In the genomic region with DNA sequence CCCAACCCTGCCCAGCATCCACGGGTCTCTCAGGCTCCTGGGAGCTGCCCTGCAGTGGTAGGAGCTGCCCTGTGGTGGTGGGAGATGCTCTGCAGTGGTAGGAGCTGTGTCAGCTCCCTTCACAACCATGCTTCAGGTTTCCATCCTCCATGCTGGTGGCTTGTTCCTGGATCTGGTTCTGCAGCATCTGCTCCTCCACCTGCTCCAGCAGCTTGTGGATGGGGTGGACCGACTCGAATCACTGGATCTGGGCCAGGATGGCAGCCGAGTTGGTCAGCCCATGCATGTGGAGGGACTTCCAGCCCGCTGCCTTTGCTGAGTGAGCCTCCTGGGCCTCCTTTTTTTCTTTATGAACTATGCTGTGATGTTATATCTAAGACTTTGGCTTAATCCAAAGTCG, we compare ENCODE assay signal across 18 mouse cellular contexts. TPM values are rescaled to one million over a fixed set of nuclear protein-coding genes. Genes with fewer than 3 reads are reported as not detected.
DNase-seq lines count a peak whose midpoint lies in the region; ATAC-seq and TF ChIP-seq lines count a peak whose summit lies in the region.
"Had no signal": no experiment of that assay in that cellular context is flagged by ENCODE, and none has a peak within 500 bp of the region (broad histone marks: within the 10 kb centered on the region; RNA-seq: fewer than 3 reads in every experiment).

No protein-coding gene starts in this region.

- DNase-seq in hindbrain, postnatal 0 days (ENCODE audit: low spot score) = peak; percentile 74
- peak; percentile 99 for DNase-seq in brain, adult 2 months (ENCODE audit: low read depth, low spot score)
- DNase-seq in cerebellum, adult 2 months = peak; percentile 92 to 96
- DNase-seq in layer of hippocampus, adult 2 months (ENCODE audit: low spot score in 2 of 2) = peak; percentile 53 to 70
- DNase-seq in testis, postnatal 14 days (ENCODE audit: low spot score) = no peak
- no peak for DNase-seq in frontal cortex, postnatal 14 days (ENCODE audit: low spot score in 2 of 2)
- no peak for DNase-seq in B cell, adult 2 months
- DNase-seq: adrenal gland, postnatal 14 days; heart, adult 18-20 months; lung, postnatal 4 days; thymus, adult 18-20 months had no signal

- 0 out of 2 replicates have a peak, but pooled peaks have one; percentile 24 for TF ChIP-seq POLR2A in cerebellum, adult 2 months (IDR thresholded peaks at IDR 0.05; ENCODE audit: borderline replicate concordance, insufficient read depth, low read length)

- TF ChIP-seq CTCF in hindbrain, postnatal 0 days (IDR thresholded peaks at IDR 0.05; ENCODE audit: low read depth) = no peak
- no peak for TF ChIP-seq CTCF in cerebellum, adult 2 months (IDR thresholded peaks at IDR 0.05; ENCODE audit: borderline replicate concordance, insufficient read depth, low read depth, low read length)
- no peak for TF ChIP-seq CTCF in layer of hippocampus, adult 2 months (conservative IDR thresholded peaks at IDR 0.05)

- no peaks in the 10 kb centered on the region for H3K36me3 ChIP-seq in hindbrain, postnatal 0 days (ENCODE audit: insufficient read depth, low read length)
- H3K36me3 ChIP-seq in hindbrain, embryonic 12.5 days = no peaks in the 10 kb centered on the region
- H3K36me3 ChIP-seq: embryonic facial prominence, embryonic 13.5 days; forebrain, embryonic 12.5 days; kidney, embryonic 15.5 days; midbrain, embryonic 15.5 days; neural tube, embryonic 13.5 days had no signal

- H3K4me2 ChIP-seq in hindbrain, postnatal 0 days (ENCODE audit: low read depth, low read length) = no peak overlapping the region
- H3K4me2 ChIP-seq in hindbrain, embryonic 12.5 days (replicated peaks) = no peak overlapping the region
- H3K4me2 ChIP-seq: embryonic facial prominence, embryonic 13.5 days; forebrain, embryonic 12.5 days; kidney, embryonic 15.5 days; midbrain, embryonic 15.5 days; neural tube, embryonic 13.5 days had no signal

- H3K27ac ChIP-seq in hindbrain, postnatal 0 days = no peak overlapping the region; the same call in 1 of the 2 replicates
- no peak overlapping the region for H3K27ac ChIP-seq in hindbrain, embryonic 12.5 days
- H3K27ac ChIP-seq in cerebellum, adult 2 months (ENCODE audit: insufficient read depth, low read length) = peak overlapping the region; percentile 94
- H3K27ac ChIP-seq in layer of hippocampus, adult 2 months = peak overlapping the region; percentile 74
- H3K27ac ChIP-seq: embryonic facial prominence, embryonic 13.5 days; forebrain, embryonic 12.5 days; kidney, embryonic 15.5 days; liver, embryonic 14.5 days; midbrain, embryonic 15.5 days; neural tube, embryonic 13.5 days had no signal

- H3K9me3 ChIP-seq in hindbrain, postnatal 0 days (ENCODE audit: low read length) = no peaks in the 10 kb centered on the region
- no peaks in the 10 kb centered on the region for H3K9me3 ChIP-seq in hindbrain, embryonic 12.5 days (replicated peaks)
- H3K9me3 ChIP-seq: embryonic facial prominence, embryonic 13.5 days; forebrain, embryonic 12.5 days; kidney, embryonic 15.5 days; midbrain, embryonic 15.5 days; neural tube, embryonic 13.5 days had no signal

- H3K27me3 ChIP-seq in hindbrain, postnatal 0 days (ENCODE audit: insufficient read depth, low read length) = no peaks in the 10 kb centered on the region
- no peaks in the 10 kb centered on the region for H3K27me3 ChIP-seq in hindbrain, embryonic 12.5 days
- H3K27me3 ChIP-seq in cerebellum, adult 2 months (ENCODE audit: control insufficient read depth, insufficient read depth, low read length) = no peaks in the 10 kb centered on the region
- H3K27me3 ChIP-seq: embryonic facial prominence, embryonic 13.5 days; forebrain, embryonic 12.5 days; kidney, embryonic 15.5 days; midbrain, embryonic 15.5 days; neural tube, embryonic 13.5 days had no signal

- H3K4me3 ChIP-seq in hindbrain, postnatal 0 days (ENCODE audit: low read length) = no peak overlapping the region
- H3K4me3 ChIP-seq in hindbrain, embryonic 12.5 days = no peak overlapping the region
- no peak overlapping the region for H3K4me3 ChIP-seq in cerebellum, adult 2 months (replicated peaks; ENCODE audit: insufficient read depth, low read depth, low read length)
- no peak overlapping the region for H3K4me3 ChIP-seq in layer of hippocampus, adult 2 months
- H3K4me3 ChIP-seq: embryonic facial prominence, embryonic 13.5 days; forebrain, embryonic 12.5 days; kidney, embryonic 15.5 days; midbrain, embryonic 15.5 days; neural tube, embryonic 13.5 days had no signal

- peak; percentile 27; the same call in 1 of the 2 replicates for ATAC-seq in hindbrain, postnatal 0 days
- ATAC-seq in hindbrain, embryonic 12.5 days (ENCODE audit: low FRiP score) = no peak
- ATAC-seq: midbrain, embryonic 15.5 days had no signal

- H3K4me1 ChIP-seq in hindbrain, postnatal 0 days (ENCODE audit: insufficient read depth, low read length) = no peaks in the 10 kb centered on the region
- no peaks in the 10 kb centered on the region for H3K4me1 ChIP-seq in hindbrain, embryonic 12.5 days
- H3K4me1 ChIP-seq in cerebellum, adult 2 months (ENCODE audit: control insufficient read depth, insufficient read depth, low read length) = peaks cover 14% of the 10 kb centered on the region
- H3K4me1 ChIP-seq: embryonic facial prominence, embryonic 13.5 days; forebrain, embryonic 12.5 days; kidney, embryonic 15.5 days; midbrain, embryonic 15.5 days; neural tube, embryonic 13.5 days had no signal

- no peak overlapping the region for H3K9ac ChIP-seq in hindbrain, postnatal 0 days (replicated peaks; ENCODE audit: low read length)
- no peak overlapping the region for H3K9ac ChIP-seq in hindbrain, embryonic 12.5 days
- H3K9ac ChIP-seq: embryonic facial prominence, embryonic 13.5 days; forebrain, embryonic 12.5 days; kidney, embryonic 15.5 days; liver, embryonic 14.5 days; midbrain, embryonic 15.5 days; neural tube, embryonic 13.5 days had no signal

- WGBS in hindbrain, postnatal 0 days = 56% methylated on average over 6 of the region's 6 CpGs
- 83% methylated on average over 6 of the region's 6 CpGs for WGBS in hindbrain, embryonic 12.5 days
- 10% methylated on average over 6 of the region's 6 CpGs for WGBS in cerebellum, adult 2 months

RNA-seq across cellular contexts. Expression of a gene that starts 13.5 kb away (rescaled TPM):
- total RNA-seq in hindbrain, postnatal 0 days (2014; rRNA removed) = 1.0 and 2.1 TPM in 2 replicates
- polyA plus RNA-seq in hindbrain, postnatal 0 days (2015; fragmentation: Nextera tagmentation; extraction: Ambion mirVana) = 1.2 and 1.5 TPM in 2 replicates
- polyA plus RNA-seq in hindbrain, embryonic 12.5 days (2016; fragmentation: Nextera tagmentation; extraction: Ambion mirVana) = 6.1 and 7.6 TPM in 2 replicates
- 1.1 TPM in 2 replicates for polyA plus RNA-seq in cerebellum, adult 2 months (2012; rRNA removed)
- total RNA-seq in layer of hippocampus, adult 2 months (2021) = 10 to 100 TPM; 17.9 to 18.6 TPM

RNA-seq across cellular contexts. Expression of a gene that starts 19.0 kb away (rescaled TPM):
- 19.2 and 22.9 TPM in 2 replicates for total RNA-seq in hindbrain, postnatal 0 days (2014; rRNA removed)
- polyA plus RNA-seq in hindbrain, postnatal 0 days (2015; fragmentation: Nextera tagmentation; extraction: Ambion mirVana) = 24.8 and 29.7 TPM in 2 replicates
- 49.0 and 50.1 TPM in 2 replicates for polyA plus RNA-seq in hindbrain, embryonic 12.5 days (2016; fragmentation: Nextera tagmentation; extraction: Ambion mirVana)
- polyA plus RNA-seq in cerebellum, adult 2 months (2012; rRNA removed) = 32.5 and 34.0 TPM in 2 replicates
- 10 to 100 TPM; 46.7 to 51.5 TPM for total RNA-seq in layer of hippocampus, adult 2 months (2021)

RNA-seq across cellular contexts. Expression of a gene that starts 47.3 kb away (rescaled TPM):
- 58.9 and 63.9 TPM in 2 replicates for total RNA-seq in hindbrain, postnatal 0 days (2014; rRNA removed)
- polyA plus RNA-seq in hindbrain, postnatal 0 days (2015; fragmentation: Nextera tagmentation; extraction: Ambion mirVana) = 120 and 126 TPM in 2 replicates
- 247 and 255 TPM in 2 replicates for polyA plus RNA-seq in hindbrain, embryonic 12.5 days (2016; fragmentation: Nextera tagmentation; extraction: Ambion mirVana)
- 59.1 and 59.6 TPM in 2 replicates for polyA plus RNA-seq in cerebellum, adult 2 months (2012; rRNA removed)
- 10 to 100 TPM; 44.7 to 47.9 TPM for total RNA-seq in layer of hippocampus, adult 2 months (2021)

RNA-seq across cellular contexts. Expression of a gene that starts 53.9 kb away (rescaled TPM):
- 23.3 and 31.0 TPM in 2 replicates for total RNA-seq in hindbrain, postnatal 0 days (2014; rRNA removed)
- polyA plus RNA-seq in hindbrain, postnatal 0 days (2015; fragmentation: Nextera tagmentation; extraction: Ambion mirVana) = 35.2 and 38.0 TPM in 2 replicates
- 31.0 and 31.2 TPM in 2 replicates for polyA plus RNA-seq in hindbrain, embryonic 12.5 days (2016; fragmentation: Nextera tagmentation; extraction: Ambion mirVana)
- polyA plus RNA-seq in cerebellum, adult 2 months (2012; rRNA removed) = 34.6 and 39.1 TPM in 2 replicates
- 10 to 100 TPM; 21.7 to 23.1 TPM for total RNA-seq in layer of hippocampus, adult 2 months (2021)

Comparison
In these comparisons a context has a peak if more than half of its experiments do, and no peak if none do; other contexts are left out.
1. DNase-seq: peak in hindbrain, postnatal 0 days (single experiment), brain, adult 2 months (single experiment), cerebellum, adult 2 months (2 of 2) and layer of hippocampus, adult 2 months (2 of 2); none in testis, postnatal 14 days (single experiment), frontal cortex, postnatal 14 days (0 of 2) and B cell, adult 2 months (0 of 2).
2. H3K27ac ChIP-seq: peak in cerebellum, adult 2 months (single experiment) and layer of hippocampus, adult 2 months (single experiment); none in hindbrain, postnatal 0 days (single experiment) and hindbrain, embryonic 12.5 days (single experiment).